Mouse (Mus musculus): ENCODE results near the gene Yod1. TPM values are rescaled to one million over a fixed set of nuclear protein-coding genes. Genes with fewer than 3 reads are reported as not detected.

The Yod1 gene
- polyA plus RNA-seq, 1 experiment from 2014 or later: 9.5 TPM

Other genes with a start within 250 kb of the Yod1 start
- not detected in 2 replicates for gene Zp3r, start 87.7 kb upstream of the Yod1 start, polyA plus RNA-seq (2015; fragmentation: Nextera tagmentation; extraction: Ambion mirVana)
- not detected in 2 replicates for gene C4bp, start 55.7 kb upstream of the Yod1 start, polyA plus RNA-seq (2015; fragmentation: Nextera tagmentation; extraction: Ambion mirVana)
- 0.16 TPM in 1 of 2 replicates, not detected in the other for gene Gm29427, start 1.5 kb upstream of the Yod1 start, polyA plus RNA-seq (2015; fragmentation: Nextera tagmentation; extraction: Ambion mirVana)
- 6.2 and 7.2 TPM in 2 replicates for gene Pfkfb2, start 11.9 kb downstream of the Yod1 start, polyA plus RNA-seq (2015; fragmentation: Nextera tagmentation; extraction: Ambion mirVana)
- 0.89 and 2.0 TPM in 2 replicates for gene AA986860, start 14.6 kb downstream of the Yod1 start, polyA plus RNA-seq (2015; fragmentation: Nextera tagmentation; extraction: Ambion mirVana)
- 0.06 and 0.08 TPM in 2 replicates for gene Fcamr, start 83.6 kb downstream of the Yod1 start, polyA plus RNA-seq (2015; fragmentation: Nextera tagmentation; extraction: Ambion mirVana)
- gene Pigr, start 109.4 kb downstream of the Yod1 start, polyA plus RNA-seq (2015; fragmentation: Nextera tagmentation; extraction: Ambion mirVana): 0.05 TPM in 1 of 2 replicates, not detected in the other
- 1.6 and 2.1 TPM in 2 replicates for gene Fcmr, start 148.3 kb downstream of the Yod1 start, polyA plus RNA-seq (2015; fragmentation: Nextera tagmentation; extraction: Ambion mirVana)
- gene Il24, start 170.1 kb downstream of the Yod1 start, polyA plus RNA-seq (2015; fragmentation: Nextera tagmentation; extraction: Ambion mirVana): not detected in 2 replicates
- gene Il20, start 194.1 kb downstream of the Yod1 start, polyA plus RNA-seq (2015; fragmentation: Nextera tagmentation; extraction: Ambion mirVana): not detected in 2 replicates
- not detected in 2 replicates for gene Il19, start 222.8 kb downstream of the Yod1 start, polyA plus RNA-seq (2015; fragmentation: Nextera tagmentation; extraction: Ambion mirVana)

Measured in heart, embryonic 15.5 days (tissue).